Mouse (Mus musculus) bone marrow macrophage, adult 2 months (primary cell): ENCODE data around the gene Olfr638.

ENCODE experiments used
- CTCF ChIP-seq: IDR thresholded peaks from 2 replicates; pipeline ENCODE4 v1.5.1; 2012; ENCODE audit warnings: low read depth, mild to moderate bottlenecking, low read length, moderate library complexity
- POLR2A ChIP-seq: IDR thresholded peaks from 2 replicates; pipeline ENCODE4 v1.6.1; 2012; ENCODE audit warnings: mild to moderate bottlenecking, low read depth, low read length, borderline replicate concordance

DNA sequence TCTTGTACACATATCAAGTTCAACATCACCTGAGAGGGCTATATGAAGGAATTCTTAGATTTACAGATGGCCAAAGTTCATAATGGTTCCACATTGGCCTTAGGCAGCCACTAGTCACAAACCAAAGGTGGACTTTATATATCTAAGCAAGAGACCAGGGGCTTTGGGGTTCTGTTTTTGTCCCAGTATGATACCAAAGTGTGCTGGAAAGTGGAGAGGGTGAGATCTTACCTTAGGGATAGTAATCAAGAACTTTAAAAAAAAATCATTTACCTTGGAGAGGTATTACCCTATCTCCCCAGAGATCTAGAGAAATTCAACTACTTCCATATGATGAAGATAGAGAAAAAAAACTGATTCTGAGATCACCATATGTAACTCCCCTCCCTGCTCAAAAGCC is 18.7 kb downstream of the Olfr638 start, which contains the start of gene Olfr639:
- TF ChIP-seq POLR2A (no peak), CTCF (no peak)
